Mouse (Mus musculus) megakaryocyte progenitor cell, adult 5-6 weeks (primary cell): ENCODE results near the gene Gm20795. TPM values are rescaled to one million over a fixed set of nuclear protein-coding genes. Genes with fewer than 3 reads are reported as not detected.
"Not testable (repeated sequence)": the region's sequence is repeated elsewhere in the genome, so short reads cannot be mapped to it uniquely, and the experiment has no call there.

ENCODE experiments used
- ATAC-seq: replicated peaks from 2 replicates; pipeline ENCODE4 v1.8.0; 2016; ENCODE audit warnings: mild to moderate bottlenecking, moderate TSS enrichment, inconsistent platforms; ENCODE audit not compliant: poor library complexity
- total RNA-seq, 2 experiments: library from RNA; stranded (forward) in 1 of 2; stranded (reverse) in 1 of 2; fragments of 157-497, 149-512 nt in 1 of 2; fragments of 200-1000 nt in 1 of 2; gene quantifications; 2 replicates each; pipeline versions ENCODE4 v1.2.3 to v1.2.4; 2015 to 2017

Gene Gm20795
- not detected in 2 replicates for total RNA-seq (2015)
- total RNA-seq (2017), result not detected in 2 replicates

DNA sequence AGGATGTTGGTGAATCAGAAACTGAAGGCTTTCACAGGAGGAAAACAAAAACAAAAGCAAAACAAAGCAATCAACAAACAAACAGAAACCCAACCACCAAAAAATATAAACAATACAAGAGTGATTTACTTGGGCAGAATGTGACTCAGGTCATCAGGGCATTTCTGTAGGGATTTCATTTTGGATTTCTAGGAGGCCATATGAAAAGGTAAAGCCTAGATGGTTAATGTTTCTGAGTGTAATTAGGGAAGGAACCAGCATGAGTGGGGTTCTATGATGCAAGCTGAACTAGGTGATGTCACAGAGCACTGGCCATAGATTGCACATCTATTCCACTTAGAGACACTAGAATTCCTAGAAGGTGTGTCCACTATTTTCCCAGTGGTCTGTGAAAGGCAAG is at the start of gene Gm20795:
Gene Gm20795 (plus strand): TSS at position 301 of the 400 bp plus-strand sequence.
- not testable (repeated sequence) for ATAC-seq

- ATAC-seq, result not testable (repeated sequence)
Measured at GRCm38 (mm10) chrY:40775665-40776064, 29.0 kb upstream of the Gm20795 start, which contains the start of gene Gm21797. Gm21797 (minus strand) TSS chrY:40775765.

Other genes with a start within 250 kb of the Gm20795 start
- gene Gm21852, start 152.9 kb upstream of the Gm20795 start, total RNA-seq (2015), result not detected in 2 replicates
- gene Gm21852, start 152.9 kb upstream of the Gm20795 start, total RNA-seq (2017), result not detected in 2 replicates
- not detected in 2 replicates for gene Gm21797, start 29.1 kb upstream of the Gm20795 start, total RNA-seq (2015)
- not detected in 2 replicates for gene Gm21797, start 29.1 kb upstream of the Gm20795 start, total RNA-seq (2017)